Mouse (Mus musculus) c-Kit-positive CD71-positive TER-119-negative erythroid progenitor cells, embryonic 14.5 days (primary cell): Measurements from ENCODE around the gene Echs1.
"Not testable (repeated sequence)": the region's sequence is repeated elsewhere in the genome, so short reads cannot be mapped to it uniquely, and the experiment has no call there.

Source experiments
- DNase-seq: peaks from one replicate; pipeline ENCODE4 v3.0.0-alpha.2; 2013; ENCODE audit warnings: low read depth

The Echs1 gene

GRCm38 (mm10) chr7:140116329-140117054 is at the start of gene Echs1:
Gene Echs1 (minus strand): TSS chr7:140116476.
- DNase-seq, result peak; percentile 89

- DNase-seq, result no peak
Observed at GRCm38 (mm10) chr7:140164664-140165063, 48.4 kb upstream of the Echs1 start, which contains the start of gene Olfr522. Gene Olfr522 (minus strand): TSS chr7:140164764.

- no peak for DNase-seq
Observed at GRCm38 (mm10) chr7:140160363-140160762, 44.1 kb upstream of the Echs1 start.

- no peak for DNase-seq
Observed at GRCm38 (mm10) chr7:140154218-140154927, 38.1 kb upstream of the Echs1 start, which contains the start of gene Sprn. Gene Sprn (minus strand): TSS chr7:140154877.

GRCm38 (mm10) chr7:140153829-140154217 is 37.5 kb upstream of the Echs1 start:
- DNase-seq, result no peak

GRCm38 (mm10) chr7:140153383-140153782 is 37.1 kb upstream of the Echs1 start:
- no peak for DNase-seq

- DNase-seq, result no peak
Observed at GRCm38 (mm10) chr7:140144550-140144949, 28.3 kb upstream of the Echs1 start.

GRCm38 (mm10) chr7:140141350-140141749 is 25.1 kb upstream of the Echs1 start:
- DNase-seq, result peak; percentile 68

- DNase-seq, result no peak
Observed at GRCm38 (mm10) chr7:140138021-140138310, 21.7 kb upstream of the Echs1 start.

- peak; percentile 89 for DNase-seq
Observed at GRCm38 (mm10) chr7:140137135-140138020, 21.1 kb upstream of the Echs1 start, which contains the start of gene Mtg1. Gene Mtg1 (plus strand): TSS chr7:140137564.

GRCm38 (mm10) chr7:140135106-140135770 is 19.0 kb upstream of the Echs1 start:
- no peak for DNase-seq

- not testable (repeated sequence) for DNase-seq
Observed at GRCm38 (mm10) chr7:140134033-140134432, 17.8 kb upstream of the Echs1 start.

- DNase-seq, result not testable (repeated sequence)
Observed at GRCm38 (mm10) chr7:140132184-140132583, 15.9 kb upstream of the Echs1 start.

- DNase-seq, result no peak
Observed at GRCm38 (mm10) chr7:140127911-140128310, 11.6 kb upstream of the Echs1 start.

GRCm38 (mm10) chr7:140126934-140127333 is 10.7 kb upstream of the Echs1 start:
- DNase-seq, result no peak

- no peak for DNase-seq
Observed at GRCm38 (mm10) chr7:140126022-140126350, 9.7 kb upstream of the Echs1 start.

GRCm38 (mm10) chr7:140125278-140126021 is 9.2 kb upstream of the Echs1 start:
- peak; percentile 86 for DNase-seq

GRCm38 (mm10) chr7:140124382-140124781 is 8.1 kb upstream of the Echs1 start:
- DNase-seq, result no peak

- no peak for DNase-seq
Observed at GRCm38 (mm10) chr7:140122765-140123164, 6.5 kb upstream of the Echs1 start.

- DNase-seq, result no peak
Observed at GRCm38 (mm10) chr7:140121338-140121910, 5.1 kb upstream of the Echs1 start.

GRCm38 (mm10) chr7:140120484-140120883 is 4.2 kb upstream of the Echs1 start:
- DNase-seq, result no peak
